Mouse (Mus musculus): Measurements from ENCODE around the gene Msi2.

DNA sequence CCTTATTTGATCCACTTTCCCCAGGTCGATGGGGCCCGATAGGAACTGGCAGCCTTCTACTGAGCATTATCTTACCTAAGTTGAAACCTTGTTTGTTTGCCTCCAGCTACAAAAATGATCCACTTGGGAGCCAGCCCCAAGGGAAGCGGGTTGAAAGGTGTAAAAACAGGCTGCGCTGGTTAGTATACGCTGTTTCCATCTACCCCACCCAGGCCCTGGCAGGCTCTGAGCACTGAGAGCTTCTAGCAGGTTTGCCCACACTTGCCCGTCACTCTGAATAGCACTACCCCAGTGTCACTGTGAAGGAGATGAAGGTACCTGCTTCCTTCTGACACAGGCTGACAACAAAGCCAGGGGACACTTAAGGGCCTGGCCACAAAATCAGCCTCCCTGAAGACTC is 17.3 kb downstream of the Msi2 start:
- TF ChIP-seq EP300 (IDR thresholded peaks at IDR 0.05; ENCODE audit: low read depth) (no peak), CTCF (IDR thresholded peaks at IDR 0.05; ENCODE audit: low read depth) (no peak)
